8 mouse cellular contexts compared by ENCODE assay signal in genomic region chr13:14521746-14522127, GRCm38 (mm10). TPM values are rescaled to one million over a fixed set of nuclear protein-coding genes. Genes with fewer than 3 reads are reported as not detected.
DNase-seq lines count a peak whose midpoint lies in the region; ATAC-seq and TF ChIP-seq lines count a peak whose summit lies in the region.

No protein-coding gene starts in this region.

- H3K4me2 ChIP-seq in embryonic facial prominence, embryonic 15.5 days (replicated peaks): peak overlapping the region; percentile 94
- peak overlapping the region; percentile 87 for H3K4me2 ChIP-seq in hindbrain, embryonic 11.5 days (replicated peaks; ENCODE audit: low read depth, low read length)
- peak overlapping the region; percentile 56 for H3K4me2 ChIP-seq in liver, embryonic 14.5 days (ENCODE audit: low read depth)

- no peak overlapping the region for H3K9ac ChIP-seq in embryonic facial prominence, embryonic 15.5 days
- H3K9ac ChIP-seq in hindbrain, embryonic 11.5 days (ENCODE audit: low read depth, low read length): peak overlapping the region; percentile 73; the same call in 1 of the 2 replicates
- no peak overlapping the region for H3K9ac ChIP-seq in liver, embryonic 14.5 days (replicated peaks)

- peaks cover 15% of the 10 kb centered on the region for H3K4me1 ChIP-seq in embryonic facial prominence, embryonic 15.5 days
- no peaks in the 10 kb centered on the region for H3K4me1 ChIP-seq in hindbrain, embryonic 11.5 days (replicated peaks; ENCODE audit: control insufficient read depth, insufficient read depth, low read length)
- H3K4me1 ChIP-seq in liver, embryonic 14.5 days (replicated peaks; ENCODE audit: control insufficient read depth in 2 of 2, insufficient read depth in 2 of 2, low read length in 1 of 2): no peaks in the 10 kb centered on the region; a peak in 1 of 4 replicates

- peak overlapping the region; percentile 54 for H3K4me3 ChIP-seq in embryonic facial prominence, embryonic 15.5 days (replicated peaks)
- peak overlapping the region; percentile 61 for H3K4me3 ChIP-seq in hindbrain, embryonic 11.5 days (ENCODE audit: low read depth, low read length)
- H3K4me3 ChIP-seq in liver, embryonic 14.5 days (ENCODE audit: insufficient read depth in 1 of 2, low read depth in 2 of 2, low read length in 2 of 2): no peak overlapping the region

- DNase-seq in layer of hippocampus, adult 9-11 months: peak; percentile 19
- DNase-seq in layer of hippocampus, adult 9-10 months (ENCODE audit: low spot score): no peak
- no peak for DNase-seq in hindbrain, embryonic 11.5 days (ENCODE audit: low spot score)
- no peak for DNase-seq in liver, embryonic 14.5 days (ENCODE audit: low read depth in 3 of 3, low spot score in 3 of 3)
- no peak for DNase-seq in yolk sac, embryonic 10.5 days (ENCODE audit: low spot score)
- DNase-seq in c-Kit-positive CD71-positive TER-119-positive erythroid progenitor cells, embryonic 14.5 days (ENCODE audit: low spot score): no peak
- DNase-seq in ovary, postnatal 10 days (ENCODE audit: low spot score): no peak

- H3K36me3 ChIP-seq in embryonic facial prominence, embryonic 15.5 days: no peaks in the 10 kb centered on the region
- H3K36me3 ChIP-seq in hindbrain, embryonic 11.5 days (ENCODE audit: control insufficient read depth, insufficient read depth, low read length): no peaks in the 10 kb centered on the region
- H3K36me3 ChIP-seq in liver, embryonic 14.5 days (replicated peaks; ENCODE audit: control insufficient read depth, insufficient read depth, low read depth): no peaks in the 10 kb centered on the region

- no peak overlapping the region for H3K27ac ChIP-seq in embryonic facial prominence, embryonic 15.5 days (replicated peaks)
- peak overlapping the region; percentile 68; the same call in 1 of the 2 replicates for H3K27ac ChIP-seq in hindbrain, embryonic 11.5 days (ENCODE audit: low read depth, low read length)
- H3K27ac ChIP-seq in liver, embryonic 14.5 days: no peak overlapping the region

- no peak for ATAC-seq in embryonic facial prominence, embryonic 15.5 days (ENCODE audit: insufficient number of reproducible peaks, low FRiP score, low TSS enrichment, low read depth)
- no peak; the same call in 1 of the 2 replicates for ATAC-seq in hindbrain, embryonic 11.5 days (ENCODE audit: low FRiP score)
- ATAC-seq in liver, embryonic 14.5 days (ENCODE audit: insufficient read depth): no peak

- 13% methylated on average over 4 of the region's 4 CpGs for WGBS in embryonic facial prominence, embryonic 15.5 days
- WGBS in hindbrain, embryonic 11.5 days: 25% methylated on average over 4 of the region's 4 CpGs
- WGBS in liver, embryonic 14.5 days (ENCODE audit: insufficient replicate concordance): 33% methylated on average over 4 of the region's 4 CpGs

- peaks cover 27% of the 10 kb centered on the region for H3K27me3 ChIP-seq in embryonic facial prominence, embryonic 15.5 days
- no peaks in the 10 kb centered on the region for H3K27me3 ChIP-seq in hindbrain, embryonic 11.5 days (ENCODE audit: control insufficient read depth, insufficient read depth, low read length)
- H3K27me3 ChIP-seq in liver, embryonic 14.5 days (ENCODE audit: control insufficient read depth, insufficient read depth, low read length): peaks cover 18% of the 10 kb centered on the region

- H3K9me3 ChIP-seq in embryonic facial prominence, embryonic 15.5 days (replicated peaks): no peaks in the 10 kb centered on the region
- H3K9me3 ChIP-seq in hindbrain, embryonic 11.5 days (ENCODE audit: control insufficient read depth, low read length): no peaks in the 10 kb centered on the region
- no peaks in the 10 kb centered on the region for H3K9me3 ChIP-seq in liver, embryonic 14.5 days (ENCODE audit: control insufficient read depth, low read length)

- no peak for TF ChIP-seq EP300 in liver, embryonic 14.5 days (IDR thresholded peaks at IDR 0.05; ENCODE audit: low read depth)

- no peak for TF ChIP-seq CTCF in liver, embryonic 14.5 days (IDR thresholded peaks at IDR 0.05; ENCODE audit: low read depth)

RNA-seq across cellular contexts. Expression of gene Hecw1, which starts 1.3 kb away (rescaled TPM):
- 0.85 and 1.0 TPM in 2 replicates for polyA plus RNA-seq in embryonic facial prominence, embryonic 15.5 days (2015; fragmentation: Nextera tagmentation; extraction: Ambion mirVana)
- 11.2 and 12.8 TPM in 2 replicates for polyA plus RNA-seq in hindbrain, embryonic 11.5 days (2014; fragmentation: Nextera tagmentation; extraction: Ambion mirVana)
- 0.02 TPM in 2 replicates for polyA plus RNA-seq in liver, embryonic 14.5 days (2012; rRNA removed)
- polyA plus RNA-seq in liver, embryonic 14.5 days (2014; fragmentation: Nextera tagmentation; extraction: Ambion mirVana): 0.04 and 0.16 TPM in 2 replicates

Comparison
In these comparisons a context has a peak if more than half of its experiments do, and no peak if none do; other contexts are left out.
1. H3K4me3 ChIP-seq: peak in embryonic facial prominence, embryonic 15.5 days (single experiment) and hindbrain, embryonic 11.5 days (single experiment); none in liver, embryonic 14.5 days (0 of 2).
2. Peak in every context shown above with its lines, with median percentiles within 50 percentile points of each other: H3K4me2 ChIP-seq.